Mouse (Mus musculus) thymus, postnatal 4 days (tissue): ENCODE data around the gene Gm20911.
"Not testable (repeated sequence)": the region's sequence is repeated elsewhere in the genome, so short reads cannot be mapped to it uniquely, and the experiment has no call there.

Source experiments
- DNase-seq: peaks from one replicate; pipeline ENCODE4 v3.0.0; 2021

Gm20911 gene

DNA sequence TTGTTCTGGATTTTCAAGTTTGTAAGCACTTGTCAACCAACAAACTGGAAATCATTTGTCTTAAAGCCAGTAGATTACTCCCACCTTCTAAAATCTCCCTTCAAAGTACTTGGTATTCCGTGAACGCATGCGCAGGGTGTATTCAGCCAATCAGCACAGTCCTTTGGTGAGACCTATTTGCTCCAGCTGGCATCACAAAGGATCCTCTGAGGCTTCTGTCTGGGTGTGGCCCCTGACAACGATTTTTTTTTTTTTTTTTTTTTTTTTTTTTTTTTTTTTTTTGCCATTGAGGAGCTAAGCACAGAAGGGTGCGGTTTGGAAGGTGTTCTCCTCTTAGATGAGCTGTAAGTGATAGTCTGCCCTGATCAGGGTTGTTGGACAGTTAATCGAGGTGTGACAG, at the start of gene Gm20911:
Gene Gm20911, plus strand, starts transcription at position 301 of the 400 bp plus-strand sequence.
- DNase-seq = not testable (repeated sequence)
